Mouse (Mus musculus): ENCODE results near the gene Syt6.

DNA sequence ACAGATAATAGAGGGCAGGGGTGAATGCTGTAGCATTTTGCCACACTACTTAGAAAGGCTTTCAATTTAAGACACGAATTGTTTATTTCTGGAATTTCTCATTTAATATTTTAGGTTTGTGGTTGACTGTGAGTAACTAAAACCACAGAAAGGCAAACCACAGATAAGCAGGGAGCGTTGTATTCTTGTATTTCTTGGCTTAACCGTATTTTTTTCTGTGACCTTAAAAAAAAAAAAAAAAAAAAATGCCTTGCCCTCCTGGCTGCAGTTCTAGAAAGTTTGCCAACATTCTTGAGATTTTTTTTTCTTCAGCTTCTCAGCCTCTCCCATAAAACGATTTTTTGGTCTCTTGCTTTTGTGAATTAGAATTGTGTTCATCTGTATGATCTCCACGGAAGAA, 18.6 kb downstream of the Syt6 start:
- no peak for TF ChIP-seq TAL1 (conservative IDR thresholded peaks at IDR 0.05; ENCODE audit: low read depth, low read length)
- TF ChIP-seq CTCF (IDR thresholded peaks at IDR 0.05; ENCODE audit: low read depth, low read length) = no peak
- TF ChIP-seq GATA1 (IDR thresholded peaks at IDR 0.05; ENCODE audit: borderline replicate concordance, low read length) = no peak
- TF ChIP-seq POLR2AphosphoS5 (IDR thresholded peaks at IDR 0.05; ENCODE audit: insufficient replicate concordance, low read depth, low read length) = no peak

Data from G1E (cell line).